Mouse (Mus musculus) CH12.LX (cell line): ENCODE measurements at regions not wholly inside any gene's neighbourhood (a gene's known extent, or its start where the extent isn't known, plus 50 kb on each side); places are given as distances from the start of the nearest gene placed in this dataset.

Experiments
- BHLHE40 ChIP-seq: IDR thresholded peaks from 2 replicates; pipeline ENCODE4 v1.6.1; 2011; ENCODE audit warnings: mild to moderate bottlenecking, low read depth, low read length, improper control_type of control experiment
- CTCF ChIP-seq, 2 experiments: IDR thresholded peaks in 1 of 2; conservative IDR thresholded peaks in 1 of 2; 2 replicates each; pipeline ENCODE4 v1.5.1; 2011 to 2012; ENCODE audit warnings: low read depth in 2 of 2, low read length in 2 of 2, improper control_type of control experiment in 1 of 2, inconsistent platforms in 1 of 2, mild to moderate bottlenecking in 1 of 2, moderate library complexity in 1 of 2
- ELF1 ChIP-seq: IDR thresholded peaks from 2 replicates; pipeline ENCODE4 v1.6.1; 2014; ENCODE audit warnings: low read depth, mild to moderate bottlenecking, inconsistent platforms, low read length, improper control_type of control experiment
- ETS1 ChIP-seq: conservative IDR thresholded peaks from 2 replicates; pipeline ENCODE4 v1.6.1; 2012; ENCODE audit warnings: low read depth, mild to moderate bottlenecking, inconsistent platforms, low read length, improper control_type of control experiment, moderate library complexity
- HCFC1 ChIP-seq: IDR thresholded peaks from 2 replicates; pipeline ENCODE4 v1.6.1; 2012; ENCODE audit warnings: low read depth, mild to moderate bottlenecking, inconsistent platforms, low read length, improper control_type of control experiment
- KAT2A ChIP-seq: IDR thresholded peaks from 2 replicates; pipeline ENCODE4 v1.6.1; 2012; ENCODE audit warnings: low read length, improper control_type of control experiment, inconsistent platforms; ENCODE audit not compliant: insufficient replicate concordance
- MAX ChIP-seq: IDR thresholded peaks from 2 replicates; pipeline ENCODE4 v1.6.1; 2011; ENCODE audit warnings: low read length, improper control_type of control experiment
- MXI1 ChIP-seq: IDR thresholded peaks from 2 replicates; pipeline ENCODE4 v1.6.1; 2011; ENCODE audit warnings: mild to moderate bottlenecking, low read depth, low read length, improper control_type of control experiment
- MYC ChIP-seq: IDR thresholded peaks from 2 replicates; pipeline ENCODE4 v1.6.1; 2011; ENCODE audit warnings: low read depth, mild to moderate bottlenecking, improper control_type of control experiment, low read length
- NRF1 ChIP-seq: IDR thresholded peaks from 2 replicates; pipeline ENCODE4 v1.6.1; 2014; ENCODE audit warnings: low read depth, mild to moderate bottlenecking, inconsistent platforms, low read length, improper control_type of control experiment, moderate library complexity
- POLR2A ChIP-seq: IDR thresholded peaks from 2 replicates; pipeline ENCODE4 v1.6.1; 2011; ENCODE audit warnings: low read depth, mild to moderate bottlenecking, improper control_type of control experiment, low read length
- RAD21 ChIP-seq: IDR thresholded peaks from 2 replicates; pipeline ENCODE4 v1.6.1; 2011; ENCODE audit warnings: low read depth, mild to moderate bottlenecking, low read length, improper control_type of control experiment, moderate library complexity
- UBTF ChIP-seq: IDR thresholded peaks from 2 replicates; pipeline ENCODE4 v1.6.1; 2012; ENCODE audit warnings: low read depth, mild to moderate bottlenecking, inconsistent platforms, low read length, improper control_type of control experiment, moderate library complexity
- ZC3H11A ChIP-seq: IDR thresholded peaks from 2 replicates; pipeline ENCODE4 v1.6.1; 2012; ENCODE audit warnings: low read depth, mild to moderate bottlenecking, inconsistent platforms, low read length, improper control_type of control experiment

- TF ChIP-seq ZC3H11A: no peak
- TF ChIP-seq CTCF (conservative IDR thresholded peaks at IDR 0.05 in 1 of 2, IDR thresholded peaks at IDR 0.05 in 1 of 2; ENCODE audit: low read depth in 2 of 2, low read length in 2 of 2): no peak
- TF ChIP-seq UBTF: no peak
- TF ChIP-seq MXI1: no peak
- TF ChIP-seq POLR2A: no peak
- no peak for TF ChIP-seq RAD21
- TF ChIP-seq KAT2A: no peak
- no peak for TF ChIP-seq BHLHE40
- no peak for TF ChIP-seq ETS1
- TF ChIP-seq MAX: no peak
- TF ChIP-seq HCFC1: no peak
- no peak for TF ChIP-seq MYC
- TF ChIP-seq NRF1: no peak
- no peak for TF ChIP-seq ELF1
Observed at GRCm38 (mm10) chr16:5380626-5381025, 124.8 kb upstream of the Eef2kmt start.
